In the genomic region with DNA sequence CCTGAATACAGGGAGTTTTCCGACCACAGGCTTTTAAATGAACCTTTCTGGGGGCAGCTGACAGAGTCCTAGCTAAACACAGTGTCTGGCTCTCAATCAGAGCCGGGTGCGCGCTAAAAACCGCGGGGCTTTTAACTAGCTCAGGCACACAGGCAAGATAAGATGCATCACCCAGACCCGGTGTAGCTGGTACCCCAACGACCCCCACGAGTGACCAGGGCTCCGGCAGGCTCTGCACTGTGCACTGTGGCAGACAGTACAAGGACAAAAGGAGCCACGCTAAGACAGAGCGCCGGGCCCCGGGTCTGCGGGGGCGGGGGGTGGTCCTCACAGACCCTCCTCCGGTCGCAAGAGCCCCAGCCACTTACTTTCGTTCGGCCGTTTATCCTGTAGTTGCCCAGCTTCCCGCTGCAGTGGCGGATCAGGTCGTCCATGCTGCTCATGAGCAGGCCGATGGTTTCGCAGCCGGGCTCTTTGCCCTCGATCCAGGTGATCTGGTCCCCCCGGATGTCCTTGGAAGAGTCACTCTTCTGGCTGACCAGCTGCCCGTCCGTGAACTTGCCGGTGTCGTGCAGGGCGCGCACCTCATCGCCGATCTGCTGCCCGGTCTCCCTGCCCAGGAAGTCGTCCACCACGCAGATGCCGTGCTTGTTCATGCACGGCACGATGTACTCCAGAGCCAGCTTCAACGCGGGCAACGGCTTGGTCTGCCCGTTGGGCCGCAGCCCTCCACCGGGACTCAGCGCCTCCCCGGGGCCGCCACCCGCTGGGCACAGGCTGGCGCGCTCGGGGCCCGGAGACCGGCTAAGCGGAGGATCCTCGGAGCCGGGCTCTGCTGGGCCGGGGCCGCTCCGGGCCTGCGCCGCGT, we compare ENCODE assay signal across 7 mouse cellular contexts. TPM values are rescaled to one million over a fixed set of nuclear protein-coding genes. Genes with fewer than 3 reads are reported as not detected.
A peak's percentile ranks its signal among the peaks of the same experiment; 100 is the strongest.
DNase-seq lines count a peak whose midpoint lies in the region; ATAC-seq and TF ChIP-seq lines count a peak whose summit lies in the region.

No protein-coding gene starts in this region.

- peak; percentile 28; the same call in 1 of the 2 replicates for ATAC-seq in cerebellum, adult (ENCODE audit: insufficient number of reproducible peaks, low FRiP score, low TSS enrichment)
- peak; percentile 27 for ATAC-seq in forebrain, embryonic 14.5 days
- peak; percentile 69 for ATAC-seq in hindbrain, embryonic 11.5 days (ENCODE audit: low FRiP score)
- peak; percentile 39 for ATAC-seq in megakaryocyte-erythroid progenitor cell, adult 5-6 weeks (replicated peaks; ENCODE audit: low FRiP score, low TSS enrichment, poor library complexity, severe bottlenecking)

- H3K9ac ChIP-seq in forebrain, embryonic 14.5 days (ENCODE audit: low read length), result peak overlapping the region; percentile 98
- peak overlapping the region; percentile 98 for H3K9ac ChIP-seq in hindbrain, embryonic 11.5 days (ENCODE audit: low read depth, low read length)

- no peaks in the 10 kb centered on the region for H3K27me3 ChIP-seq in forebrain, embryonic 14.5 days (replicated peaks; ENCODE audit: control insufficient read depth, insufficient read depth, low read length)
- H3K27me3 ChIP-seq in hindbrain, embryonic 11.5 days (ENCODE audit: control insufficient read depth, insufficient read depth, low read length), result no peaks in the 10 kb centered on the region
- no peaks in the 10 kb centered on the region for H3K27me3 ChIP-seq in small intestine, adult 2 months (ENCODE audit: control insufficient read depth, insufficient read depth, low read length)

- WGBS in forebrain, embryonic 14.5 days, result under 1% methylated on average over 65 of the region's 67 CpGs
- WGBS in hindbrain, embryonic 11.5 days, result under 1% methylated on average over 66 of the region's 67 CpGs
- WGBS in small intestine, adult 2 months, result under 1% methylated on average over 67 of the region's 67 CpGs

- no peak for TF ChIP-seq CTCF in small intestine, adult 2 months (IDR thresholded peaks at IDR 0.05; ENCODE audit: extremely low read depth, insufficient read length, insufficient replicate concordance, low read depth, low read length)

- TF ChIP-seq POLR2A in small intestine, adult 2 months (IDR thresholded peaks at IDR 0.05; ENCODE audit: low read depth, low read length), result no peak

- intact Hi-C loops in left cerebral cortex, postnatal 25 days (cut with DNase I), result loop anchor here (2.0 kb wide), 1 partner anchor 51 kb away; the partner anchor contains the start of genes Exoc8 and Sprtn

- no peaks in the 10 kb centered on the region for H3K9me3 ChIP-seq in forebrain, embryonic 14.5 days (replicated peaks; ENCODE audit: control insufficient read depth, low read length)
- no peaks in the 10 kb centered on the region for H3K9me3 ChIP-seq in hindbrain, embryonic 11.5 days (ENCODE audit: control insufficient read depth, low read length)

- peaks cover 34% of the 10 kb centered on the region for H3K4me1 ChIP-seq in forebrain, embryonic 14.5 days (ENCODE audit: control insufficient read depth, insufficient read depth, low read length)
- peaks cover 4% of the 10 kb centered on the region; the same call in 1 of the 2 replicates for H3K4me1 ChIP-seq in hindbrain, embryonic 11.5 days (replicated peaks; ENCODE audit: control insufficient read depth, insufficient read depth, low read length)
- peaks cover 32% of the 10 kb centered on the region for H3K4me1 ChIP-seq in small intestine, adult 2 months (ENCODE audit: control insufficient read depth, insufficient read depth, insufficient read length, low read length)

- H3K4me3 ChIP-seq in forebrain, embryonic 14.5 days (ENCODE audit: low read depth, low read length), result peak overlapping the region; percentile 91
- H3K4me3 ChIP-seq in hindbrain, embryonic 11.5 days (ENCODE audit: low read depth, low read length), result peak overlapping the region; percentile 94
- H3K4me3 ChIP-seq in small intestine, adult 2 months (ENCODE audit: low read depth, low read length), result peak overlapping the region; percentile 89

- H3K27ac ChIP-seq in forebrain, embryonic 14.5 days (ENCODE audit: low read depth, low read length), result peak overlapping the region; percentile 99
- peak overlapping the region; percentile 97 for H3K27ac ChIP-seq in hindbrain, embryonic 11.5 days (ENCODE audit: low read depth, low read length)
- peak overlapping the region; percentile 73 for H3K27ac ChIP-seq in small intestine, adult 2 months (ENCODE audit: insufficient read depth, low read depth, low read length)

- peak overlapping the region; percentile 92 for H3K4me2 ChIP-seq in forebrain, embryonic 14.5 days (ENCODE audit: low read length)
- peak overlapping the region; percentile 77 for H3K4me2 ChIP-seq in hindbrain, embryonic 11.5 days (replicated peaks; ENCODE audit: low read depth, low read length)

- H3K36me3 ChIP-seq in forebrain, embryonic 14.5 days (ENCODE audit: control insufficient read depth, insufficient read depth, low read length), result no peaks in the 10 kb centered on the region
- H3K36me3 ChIP-seq in hindbrain, embryonic 11.5 days (ENCODE audit: control insufficient read depth, insufficient read depth, low read length), result no peaks in the 10 kb centered on the region
- H3K36me3 ChIP-seq in small intestine, adult 2 months (ENCODE audit: control insufficient read depth, insufficient read depth, low read length), result no peaks in the 10 kb centered on the region

- peak; percentile 68 for DNase-seq in MN1 (ENCODE audit: low spot score)
- peak; percentile 57 for DNase-seq in forebrain, embryonic 14.5 days (ENCODE audit: low spot score)
- DNase-seq in hindbrain, embryonic 11.5 days (ENCODE audit: low spot score), result peak; percentile 70
- peak; percentile 35 to 60 for DNase-seq in left cerebral cortex, postnatal 25 days (ENCODE audit: low spot score in 2 of 2)

RNA-seq across cellular contexts. Expression of gene Egln1, which starts 1.0 kb away (rescaled TPM):
- polyA plus RNA-seq in forebrain, embryonic 14.5 days (2014; fragmentation: Nextera tagmentation; extraction: Ambion mirVana), result 24.4 and 25.7 TPM in 2 replicates
- 19.9 and 23.4 TPM in 2 replicates for polyA plus RNA-seq in hindbrain, embryonic 11.5 days (2014; fragmentation: Nextera tagmentation; extraction: Ambion mirVana)
- 10 to 100 TPM; 67.3 to 67.5 TPM for total RNA-seq in left cerebral cortex, postnatal 25 days (2021)
- total RNA-seq in megakaryocyte-erythroid progenitor cell, adult 5-6 weeks (2014; fragmentation: Nextera tagmentation), result 12.8 and 16.6 TPM in 2 replicates
- 11.7 and 13.6 TPM in 2 replicates for total RNA-seq in megakaryocyte-erythroid progenitor cell, adult 5-6 weeks (2017)
- polyA plus RNA-seq in small intestine, adult 2 months (2012; rRNA removed), result 10.6 and 20.1 TPM in 2 replicates

RNA-seq across cellular contexts. Expression of gene Sprtn, which starts 50.4 kb away (rescaled TPM):
- polyA plus RNA-seq in forebrain, embryonic 14.5 days (2014; fragmentation: Nextera tagmentation; extraction: Ambion mirVana), result 9.8 and 11.1 TPM in 2 replicates
- 9.6 and 12.3 TPM in 2 replicates for polyA plus RNA-seq in hindbrain, embryonic 11.5 days (2014; fragmentation: Nextera tagmentation; extraction: Ambion mirVana)
- total RNA-seq in left cerebral cortex, postnatal 25 days (2021), result 10 to 100 TPM; 12.7 to 12.9 TPM
- 21.6 and 29.3 TPM in 2 replicates for total RNA-seq in megakaryocyte-erythroid progenitor cell, adult 5-6 weeks (2014; fragmentation: Nextera tagmentation)
- total RNA-seq in megakaryocyte-erythroid progenitor cell, adult 5-6 weeks (2017), result 21.5 and 21.7 TPM in 2 replicates
- polyA plus RNA-seq in small intestine, adult 2 months (2012; rRNA removed), result 4.2 and 9.0 TPM in 2 replicates

RNA-seq across cellular contexts. Expression of gene Exoc8, which starts 50.6 kb away (rescaled TPM):
- polyA plus RNA-seq in forebrain, embryonic 14.5 days (2014; fragmentation: Nextera tagmentation; extraction: Ambion mirVana), result 5.9 and 7.2 TPM in 2 replicates
- polyA plus RNA-seq in hindbrain, embryonic 11.5 days (2014; fragmentation: Nextera tagmentation; extraction: Ambion mirVana), result 6.7 and 8.7 TPM in 2 replicates
- total RNA-seq in left cerebral cortex, postnatal 25 days (2021), result 10 to 100 TPM; 36.2 to 38.9 TPM
- 10.5 and 12.0 TPM in 2 replicates for total RNA-seq in megakaryocyte-erythroid progenitor cell, adult 5-6 weeks (2014; fragmentation: Nextera tagmentation)
- 11.8 and 14.8 TPM in 2 replicates for total RNA-seq in megakaryocyte-erythroid progenitor cell, adult 5-6 weeks (2017)
- 7.0 and 9.1 TPM in 2 replicates for polyA plus RNA-seq in small intestine, adult 2 months (2012; rRNA removed)

Comparison
In these comparisons a context has a peak if more than half of its experiments do, and no peak if none do; other contexts are left out.
1. Peak in every context shown above with its lines: DNase-seq, ATAC-seq, H3K4me3 ChIP-seq and H3K27ac ChIP-seq.